Mouse (Mus musculus): ENCODE results near the gene Ly6g6c. TPM values are rescaled to one million over a fixed set of nuclear protein-coding genes. Genes with fewer than 3 reads are reported as not detected.

Gene Ly6g6c
- polyA plus RNA-seq, 1 experiment, result not detected

- no peak overlapping the region for H3K27ac ChIP-seq (ENCODE audit: insufficient read depth, low read depth, low read length)
- peaks cover 24% of the 10 kb centered on the region for H3K4me1 ChIP-seq (ENCODE audit: control insufficient read depth, insufficient read depth, low read length)
- no peak for TF ChIP-seq POLR2A (IDR thresholded peaks at IDR 0.05; ENCODE audit: borderline replicate concordance, low read depth, low read length)
- TF ChIP-seq CTCF (IDR thresholded peaks at IDR 0.05; ENCODE audit: low read depth, low read length), result no peak
- H3K4me3 ChIP-seq (ENCODE audit: insufficient read depth, low read length), result no peak overlapping the region
Observed at GRCm38 (mm10) chr17:35080248-35080647, 15.1 kb downstream of the Ly6g6c start.

DNA sequence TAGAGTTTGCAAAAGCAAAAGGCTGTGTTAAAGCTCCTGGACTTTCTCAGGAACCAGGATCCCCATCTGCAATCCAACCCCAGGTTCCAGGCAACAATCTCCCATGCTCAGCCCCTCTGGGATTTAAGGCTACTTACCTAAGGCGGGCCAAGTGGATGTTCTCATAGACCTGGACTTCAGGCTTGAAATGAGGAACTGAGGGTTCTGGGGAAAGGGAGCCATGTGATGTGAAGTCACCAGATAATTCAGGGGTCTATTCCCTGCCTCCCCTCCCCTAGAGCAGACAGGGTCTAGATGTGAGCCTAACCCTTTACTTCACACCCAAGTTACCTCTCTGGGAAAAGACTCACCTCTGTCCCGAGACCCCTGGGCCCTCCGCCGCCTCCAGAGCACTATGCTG is 15.5 kb downstream of the Ly6g6c start:
- TF ChIP-seq POLR2A (IDR thresholded peaks at IDR 0.05; ENCODE audit: borderline replicate concordance, low read depth, low read length) (no peak), CTCF (IDR thresholded peaks at IDR 0.05; ENCODE audit: low read depth, low read length) (no peak)
- Histone ChIP-seq H3K4me1 (ENCODE audit: control insufficient read depth, insufficient read depth, low read length) (peaks cover 24% of the 10 kb centered on the region), H3K27ac (ENCODE audit: insufficient read depth, low read depth, low read length) (no peak overlapping the region), H3K4me3 (ENCODE audit: insufficient read depth, low read length) (no peak overlapping the region)

- Histone ChIP-seq H3K4me1 (ENCODE audit: control insufficient read depth, insufficient read depth, low read length) (peaks cover 18% of the 10 kb centered on the region), H3K27ac (ENCODE audit: insufficient read depth, low read depth, low read length) (no peak overlapping the region), H3K4me3 (ENCODE audit: insufficient read depth, low read length) (no peak overlapping the region)
- TF ChIP-seq POLR2A (IDR thresholded peaks at IDR 0.05; ENCODE audit: borderline replicate concordance, low read depth, low read length), result no peak
- no peak for TF ChIP-seq CTCF (IDR thresholded peaks at IDR 0.05; ENCODE audit: low read depth, low read length)
Observed at GRCm38 (mm10) chr17:35082841-35083576, 17.8 kb downstream of the Ly6g6c start.

DNA sequence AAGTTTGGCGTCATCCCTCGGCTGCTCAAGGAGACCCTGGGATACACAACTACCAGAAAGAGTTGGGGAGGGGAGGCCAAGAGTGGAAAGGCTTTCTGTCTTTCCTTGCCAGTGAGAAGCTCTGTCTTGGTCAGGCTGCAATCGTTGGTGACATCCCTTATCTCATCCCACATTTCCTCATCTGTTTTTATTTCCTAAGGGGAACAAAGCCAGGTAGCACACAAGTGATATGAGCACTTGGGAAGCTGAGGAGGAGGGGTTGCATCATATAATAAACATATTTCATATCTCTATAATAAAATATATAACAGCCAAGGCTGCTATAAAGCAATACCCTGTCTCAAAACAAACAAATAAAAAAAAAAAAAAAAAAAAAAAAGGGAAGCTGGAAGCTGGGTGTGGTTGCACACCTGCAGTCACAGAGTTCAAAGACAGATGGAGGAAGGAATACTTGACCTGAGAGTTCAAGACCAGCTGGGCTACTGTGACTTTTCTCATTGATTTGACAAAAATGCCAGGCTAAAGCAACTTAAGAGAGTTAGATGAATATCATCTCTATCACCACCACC is 18.8 kb downstream of the Ly6g6c start:
- no peak overlapping the region for H3K27ac ChIP-seq (ENCODE audit: insufficient read depth, low read depth, low read length)
- H3K4me1 ChIP-seq (ENCODE audit: control insufficient read depth, insufficient read depth, low read length), result peaks cover 15% of the 10 kb centered on the region
- no peak overlapping the region for H3K4me3 ChIP-seq (ENCODE audit: insufficient read depth, low read length)
- TF ChIP-seq CTCF (IDR thresholded peaks at IDR 0.05; ENCODE audit: low read depth, low read length) (no peak), POLR2A (IDR thresholded peaks at IDR 0.05; ENCODE audit: borderline replicate concordance, low read depth, low read length) (no peak)

GRCm38 (mm10) chr17:35085208-35085865 is 20.1 kb downstream of the Ly6g6c start, which contains the start of gene Ly6g6f:
Gene Ly6g6f, minus strand, starts transcription at chr17:35085610.
- Histone ChIP-seq H3K4me1 (ENCODE audit: control insufficient read depth, insufficient read depth, low read length) (peaks cover 7% of the 10 kb centered on the region), H3K4me3 (ENCODE audit: insufficient read depth, low read length) (no peak within 1 kb of the TSS), H3K27ac (ENCODE audit: insufficient read depth, low read depth, low read length) (no peak within 1 kb of the TSS)
- TF ChIP-seq POLR2A (IDR thresholded peaks at IDR 0.05; ENCODE audit: borderline replicate concordance, low read depth, low read length) (no peak), CTCF (IDR thresholded peaks at IDR 0.05; ENCODE audit: low read depth, low read length) (no peak)

GRCm38 (mm10) chr17:35088151-35088550 is 23.0 kb downstream of the Ly6g6c start:
- TF ChIP-seq POLR2A (IDR thresholded peaks at IDR 0.05; ENCODE audit: borderline replicate concordance, low read depth, low read length), result no peak
- TF ChIP-seq CTCF (IDR thresholded peaks at IDR 0.05; ENCODE audit: low read depth, low read length), result no peak
- no peak overlapping the region for H3K4me3 ChIP-seq (ENCODE audit: insufficient read depth, low read length)
- no peak overlapping the region for H3K27ac ChIP-seq (ENCODE audit: insufficient read depth, low read depth, low read length)
- H3K4me1 ChIP-seq (ENCODE audit: control insufficient read depth, insufficient read depth, low read length), result no peaks in the 10 kb centered on the region

- H3K4me1 ChIP-seq (ENCODE audit: control insufficient read depth, insufficient read depth, low read length), result no peaks in the 10 kb centered on the region
- peak within 1 kb of the TSS; percentile 94 for H3K4me3 ChIP-seq (ENCODE audit: insufficient read depth, low read length)
- no peak for TF ChIP-seq POLR2A (IDR thresholded peaks at IDR 0.05; ENCODE audit: borderline replicate concordance, low read depth, low read length)
- TF ChIP-seq CTCF (IDR thresholded peaks at IDR 0.05; ENCODE audit: low read depth, low read length), result no peak
- H3K27ac ChIP-seq (ENCODE audit: insufficient read depth, low read depth, low read length), result peak within 1 kb of the TSS; percentile 94
Observed at GRCm38 (mm10) chr17:35088825-35089644, 23.8 kb downstream of the Ly6g6c start, which contains the start of gene Abhd16a. Gene Abhd16a, plus strand, starts transcription at chr17:35089263.

DNA sequence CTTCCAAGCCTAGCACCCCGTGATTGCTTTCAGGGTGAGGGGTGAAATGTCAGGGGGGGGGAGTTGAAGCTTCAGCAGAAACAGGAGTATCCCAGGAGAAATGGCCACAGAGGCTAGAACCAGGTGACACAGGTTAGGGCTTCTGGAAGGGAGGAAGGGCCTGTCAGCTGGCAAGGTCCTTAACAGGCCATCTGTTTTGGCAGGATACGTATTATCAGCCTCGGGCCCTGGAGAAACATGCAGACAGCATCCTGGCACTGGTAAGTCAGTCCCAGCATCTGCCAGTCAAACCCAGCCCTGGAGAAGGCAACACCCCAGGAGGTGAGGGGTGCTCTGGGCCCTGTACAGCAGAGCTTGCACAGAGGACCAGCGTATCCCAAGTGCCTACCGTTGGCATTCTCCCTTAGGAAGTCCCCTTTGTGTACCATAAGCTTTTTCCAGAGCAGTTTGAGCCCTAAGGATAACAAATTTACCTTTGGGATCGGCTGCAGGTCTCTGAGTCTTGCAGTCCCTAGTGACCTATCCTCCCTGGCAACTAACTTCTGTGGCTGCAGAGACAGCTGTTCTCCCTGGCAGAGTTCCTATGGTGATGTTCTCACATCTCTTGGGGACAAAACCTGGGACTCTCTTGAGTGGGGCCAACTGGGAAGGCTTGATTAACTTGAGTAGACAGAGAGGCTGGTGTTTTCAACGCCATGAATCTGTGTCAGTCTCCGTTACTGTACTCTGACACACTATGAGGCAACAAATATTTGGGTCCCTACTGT is 25.2 kb downstream of the Ly6g6c start:
- H3K4me3 ChIP-seq (ENCODE audit: insufficient read depth, low read length), result peak overlapping the region; percentile 94
- H3K27ac ChIP-seq (ENCODE audit: insufficient read depth, low read depth, low read length), result no peak overlapping the region
- TF ChIP-seq POLR2A (IDR thresholded peaks at IDR 0.05; ENCODE audit: borderline replicate concordance, low read depth, low read length) (no peak), CTCF (IDR thresholded peaks at IDR 0.05; ENCODE audit: low read depth, low read length) (no peak)
- peaks cover 6% of the 10 kb centered on the region for H3K4me1 ChIP-seq (ENCODE audit: control insufficient read depth, insufficient read depth, low read length)
